Mouse (Mus musculus) MEL (cell line): ENCODE measurements around the gene Ntn4.

Source experiments
- BHLHE40 ChIP-seq: IDR thresholded peaks from 2 replicates; pipeline ENCODE4 v1.6.1; 2012; ENCODE audit warnings: low read depth, mild to moderate bottlenecking, inconsistent platforms, low read length, improper control_type of control experiment, borderline replicate concordance
- CHD2 ChIP-seq: IDR thresholded peaks from 2 replicates; pipeline ENCODE4 v1.6.1; 2011; ENCODE audit warnings: low read length, improper control_type of control experiment
- CTCF ChIP-seq, 3 experiments: IDR thresholded peaks in 2 of 3; conservative IDR thresholded peaks in 1 of 3; 2 replicates each; pipeline ENCODE4 v1.5.1; 2011 to 2012; ENCODE audit warnings: low read length in 3 of 3, low read depth in 2 of 3, mild to moderate bottlenecking in 2 of 3, improper control_type of control experiment in 1 of 3, inconsistent platforms in 1 of 3, mixed read lengths in 1 of 3, moderate library complexity in 1 of 3; ENCODE audit not compliant: control insufficient read depth in 1 of 3, insufficient read depth in 1 of 3, poor library complexity in 1 of 3, severe bottlenecking in 1 of 3
- MAFK ChIP-seq: IDR thresholded peaks from 2 replicates; pipeline ENCODE4 v1.6.1; 2011; ENCODE audit warnings: low read depth, mild to moderate bottlenecking, low read length, improper control_type of control experiment, borderline replicate concordance
- MAZ ChIP-seq: IDR thresholded peaks from 2 replicates; pipeline ENCODE4 v1.6.1; 2012; ENCODE audit warnings: low read depth, mild to moderate bottlenecking, inconsistent platforms, low read length, improper control_type of control experiment
- NELFE ChIP-seq: IDR thresholded peaks from 2 replicates; pipeline ENCODE4 v1.6.1; 2011; ENCODE audit warnings: low read depth, low read length, improper control_type of control experiment
- POLR2A ChIP-seq, 2 experiments: IDR thresholded peaks; 2 replicates each; pipeline ENCODE4 v1.6.1; 2011 to 2012; ENCODE audit warnings: low read length in 2 of 2, mild to moderate bottlenecking in 2 of 2, control low read depth in 1 of 2, improper control_type of control experiment in 1 of 2, low read depth in 1 of 2, moderate library complexity in 1 of 2; ENCODE audit not compliant: control insufficient read depth in 1 of 2, insufficient read depth in 1 of 2, poor library complexity in 1 of 2
- POLR2AphosphoS2 ChIP-seq: IDR thresholded peaks from 2 replicates; pipeline ENCODE4 v1.6.1; 2011; ENCODE audit warnings: low read length, improper control_type of control experiment
- RAD21 ChIP-seq: IDR thresholded peaks from 2 replicates; pipeline ENCODE4 v1.6.1; 2011; ENCODE audit warnings: mild to moderate bottlenecking, low read depth, low read length, improper control_type of control experiment
- SMC3 ChIP-seq: IDR thresholded peaks from 2 replicates; pipeline ENCODE4 v1.6.1; 2011; ENCODE audit warnings: low read depth, low read length, improper control_type of control experiment

DNA sequence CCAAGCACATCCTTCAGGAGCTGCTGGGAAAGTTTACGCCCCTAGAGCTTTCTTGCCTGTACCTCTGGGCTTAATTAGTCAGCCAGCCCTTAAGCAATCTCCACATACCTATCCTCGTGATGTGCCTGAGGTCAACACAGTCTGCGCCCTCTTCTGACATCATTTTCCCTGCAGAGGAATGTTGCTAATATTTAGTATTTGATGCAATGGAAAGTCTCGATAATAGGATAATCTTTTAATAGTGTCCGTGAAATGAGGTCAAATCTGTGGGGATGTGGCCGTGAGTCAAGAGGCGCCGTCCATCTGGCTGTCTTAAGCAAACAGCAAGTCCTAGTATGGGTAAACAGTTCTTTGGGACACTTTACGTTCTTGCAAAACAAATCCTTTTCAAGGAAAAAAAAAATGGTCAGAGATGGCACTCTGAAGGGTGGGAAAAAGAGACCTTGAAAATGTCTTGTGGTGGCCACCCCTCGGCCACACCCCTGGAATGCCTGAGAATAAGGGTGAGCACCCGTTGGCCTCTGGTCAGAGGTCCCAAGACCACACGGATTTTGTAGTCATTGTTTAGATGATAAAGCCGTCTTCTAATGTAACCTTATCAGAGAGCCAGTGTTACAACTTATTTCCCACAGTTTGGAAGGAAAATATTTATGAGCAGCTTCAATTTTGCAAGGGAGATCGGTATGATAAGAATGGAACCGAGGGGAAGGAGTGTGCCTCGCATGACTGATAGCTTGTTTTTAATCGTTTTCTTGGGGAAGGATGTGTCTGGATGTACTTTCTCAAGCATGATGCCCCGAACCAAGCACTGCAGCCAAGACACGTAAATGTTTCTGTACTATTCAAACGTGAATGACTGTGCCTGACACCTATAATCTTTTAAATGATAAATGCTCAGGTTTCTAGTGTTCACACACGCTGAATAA lies 109.0 kb downstream of the Ntn4 start:
- TF ChIP-seq CTCF (IDR thresholded peaks at IDR 0.05 in 2 of 3, conservative IDR thresholded peaks at IDR 0.05 in 1 of 3; ENCODE audit: control insufficient read depth in 1 of 3, insufficient read depth in 1 of 3, low read depth in 2 of 3, low read length in 3 of 3, poor library complexity in 1 of 3, severe bottlenecking in 1 of 3) (no peak), SMC3 (no peak), NELFE (no peak), POLR2AphosphoS2 (no peak), BHLHE40 (no peak), MAFK (no peak), MAZ (no peak), POLR2A (IDR thresholded peaks at IDR 0.05; ENCODE audit: control insufficient read depth in 1 of 2, insufficient read depth in 1 of 2, low read depth in 1 of 2, low read length in 2 of 2, poor library complexity in 1 of 2) (no peak), CHD2 (no peak), RAD21 (no peak)
